10 mouse cellular contexts compared by ENCODE assay signal in the genomic region with DNA sequence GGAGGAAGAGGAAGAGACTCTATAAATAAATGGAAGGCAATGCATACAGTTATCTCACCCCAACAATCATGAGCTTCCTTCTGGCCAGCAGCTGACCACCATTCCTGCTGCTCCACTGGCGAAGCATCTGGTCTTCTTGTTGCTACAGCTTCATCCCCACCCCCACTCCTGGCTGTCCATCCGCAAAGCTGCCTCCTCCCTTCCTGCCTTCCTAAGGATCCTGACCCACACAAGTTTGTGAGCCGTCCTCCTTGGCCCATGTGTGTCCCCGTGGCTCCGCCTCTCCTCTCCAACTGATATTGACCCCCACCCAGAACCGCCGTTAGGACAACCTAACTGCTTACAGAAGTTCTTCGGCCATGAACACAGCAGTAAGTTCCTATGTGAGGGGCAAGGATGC. TPM values are rescaled to one million over a fixed set of nuclear protein-coding genes. Genes with fewer than 3 reads are reported as not detected.
DNase-seq lines count a peak whose midpoint lies in the region; ATAC-seq and TF ChIP-seq lines count a peak whose summit lies in the region.
"Had no signal": no experiment of that assay in that cellular context is flagged by ENCODE, and none has a peak within 500 bp of the region (broad histone marks: within the 10 kb centered on the region; RNA-seq: fewer than 3 reads in every experiment).

No protein-coding gene starts in this region.

- no peaks in the 10 kb centered on the region for H3K36me3 ChIP-seq in forebrain, embryonic 12.5 days (replicated peaks)
- H3K36me3 ChIP-seq in forebrain, postnatal 0 days (ENCODE audit: insufficient read depth), result no peaks in the 10 kb centered on the region
- no peaks in the 10 kb centered on the region for H3K36me3 ChIP-seq in lung, embryonic 16.5 days (ENCODE audit: control insufficient read depth, insufficient read depth, low read length)
- H3K36me3 ChIP-seq in neural tube, embryonic 12.5 days, result no peaks in the 10 kb centered on the region

- peak overlapping the region; percentile 92 for H3K27ac ChIP-seq in forebrain, embryonic 12.5 days
- no peak overlapping the region for H3K27ac ChIP-seq in forebrain, postnatal 0 days (ENCODE audit: low read depth, low read length)
- H3K27ac ChIP-seq in lung, embryonic 16.5 days (ENCODE audit: low read length), result peak overlapping the region; percentile 66
- no peak overlapping the region for H3K27ac ChIP-seq in neural tube, embryonic 12.5 days

- no peaks in the 10 kb centered on the region for H3K9me3 ChIP-seq in forebrain, embryonic 12.5 days
- no peaks in the 10 kb centered on the region for H3K9me3 ChIP-seq in forebrain, postnatal 0 days (ENCODE audit: low read length)
- no peaks in the 10 kb centered on the region for H3K9me3 ChIP-seq in lung, embryonic 16.5 days (ENCODE audit: control insufficient read depth, low read length)
- no peaks in the 10 kb centered on the region for H3K9me3 ChIP-seq in neural tube, embryonic 12.5 days

- ATAC-seq in forebrain, embryonic 12.5 days (ENCODE audit: low FRiP score), result no peak
- ATAC-seq in forebrain, postnatal 0 days, result no peak
- no peak for ATAC-seq in lung, embryonic 16.5 days (ENCODE audit: low read depth)
- no peak for ATAC-seq in neural tube, embryonic 12.5 days (ENCODE audit: low FRiP score, low read depth)

- TF ChIP-seq CTCF in forebrain, postnatal 0 days (IDR thresholded peaks at IDR 0.05; ENCODE audit: low read depth), result no peak

- H3K9ac ChIP-seq in forebrain, embryonic 12.5 days, result no peak overlapping the region
- no peak overlapping the region for H3K9ac ChIP-seq in forebrain, postnatal 0 days
- no peak overlapping the region for H3K9ac ChIP-seq in lung, embryonic 16.5 days (ENCODE audit: low read length)
- H3K9ac ChIP-seq in neural tube, embryonic 12.5 days, result no peak overlapping the region

- H3K4me2 ChIP-seq in forebrain, embryonic 12.5 days, result no peak overlapping the region
- no peak overlapping the region for H3K4me2 ChIP-seq in forebrain, postnatal 0 days (ENCODE audit: low read depth)
- peak overlapping the region; percentile 0; the same call in 1 of the 2 replicates for H3K4me2 ChIP-seq in lung, embryonic 16.5 days (ENCODE audit: low read depth, low read length)
- H3K4me2 ChIP-seq in neural tube, embryonic 12.5 days (replicated peaks), result peak overlapping the region; percentile 52

- DNase-seq in forebrain, postnatal 0 days, result no peak
- no peak for DNase-seq in lung, postnatal 4 days
- DNase-seq in heart, postnatal 10 days, result peak; percentile 34 to 55
- DNase-seq in spleen, postnatal 10 days (ENCODE audit: low spot score in 2 of 2), result no peak
- DNase-seq in frontal cortex, postnatal 25 days (ENCODE audit: low spot score in 2 of 2), result no peak
- DNase-seq: cerebellum, adult 18-20 months; layer of hippocampus, postnatal 36 days had no signal

- no peak overlapping the region for H3K4me3 ChIP-seq in forebrain, embryonic 12.5 days (replicated peaks)
- H3K4me3 ChIP-seq in forebrain, postnatal 0 days (ENCODE audit: low read depth, low read length), result no peak overlapping the region
- no peak overlapping the region for H3K4me3 ChIP-seq in lung, embryonic 16.5 days (ENCODE audit: low read length)
- H3K4me3 ChIP-seq in neural tube, embryonic 12.5 days, result no peak overlapping the region

- intact Hi-C loops in heart, postnatal 10 days (cut with DNase I), result no loop called here

- no peaks in the 10 kb centered on the region for H3K27me3 ChIP-seq in forebrain, embryonic 12.5 days
- H3K27me3 ChIP-seq in forebrain, postnatal 0 days (ENCODE audit: insufficient read depth, low read length), result no peaks in the 10 kb centered on the region
- no peaks in the 10 kb centered on the region for H3K27me3 ChIP-seq in lung, embryonic 16.5 days (ENCODE audit: control insufficient read depth, insufficient read depth, low read depth, low read length)
- no peaks in the 10 kb centered on the region for H3K27me3 ChIP-seq in neural tube, embryonic 12.5 days (replicated peaks)

- H3K4me1 ChIP-seq in forebrain, embryonic 12.5 days, result peaks cover 60% of the 10 kb centered on the region
- H3K4me1 ChIP-seq in forebrain, postnatal 0 days (ENCODE audit: insufficient read depth), result peaks cover 10% of the 10 kb centered on the region; the same call in 1 of the 2 replicates
- peaks cover 49% of the 10 kb centered on the region for H3K4me1 ChIP-seq in lung, embryonic 16.5 days (replicated peaks; ENCODE audit: control insufficient read depth, insufficient read depth, low read length)
- H3K4me1 ChIP-seq in neural tube, embryonic 12.5 days, result peaks cover 28% of the 10 kb centered on the region

- 41% methylated on average over 8 of the region's 8 CpGs for WGBS in forebrain, embryonic 12.5 days
- 46% methylated on average over 8 of the region's 8 CpGs for WGBS in forebrain, postnatal 0 days
- 30% methylated on average over 8 of the region's 8 CpGs for WGBS in lung, embryonic 16.5 days
- 43% methylated on average over 8 of the region's 8 CpGs for WGBS in neural tube, embryonic 12.5 days

RNA-seq across cellular contexts. Expression of gene Col18a1, which starts 16.3 kb away (rescaled TPM):
- polyA plus RNA-seq in forebrain, embryonic 12.5 days (2016; fragmentation: Nextera tagmentation; extraction: Ambion mirVana), result 79.0 and 83.1 TPM in 2 replicates
- total RNA-seq in forebrain, postnatal 0 days (2014; rRNA removed), result 24.7 and 28.4 TPM in 2 replicates
- polyA plus RNA-seq in forebrain, postnatal 0 days (2015; fragmentation: Nextera tagmentation; extraction: Ambion mirVana), result 11.7 and 12.6 TPM in 2 replicates
- 298 and 315 TPM in 2 replicates for polyA plus RNA-seq in lung, embryonic 16.5 days (2015; fragmentation: Nextera tagmentation; extraction: Ambion mirVana)
- 10 to 100 TPM; 49.9 to 53.2 TPM for total RNA-seq in heart, postnatal 10 days (2021)
- polyA plus RNA-seq in neural tube, embryonic 12.5 days (2016; fragmentation: Nextera tagmentation; extraction: Ambion mirVana), result 106 and 107 TPM in 2 replicates

Comparison
In these comparisons a context has a peak if more than half of its experiments do, and no peak if none do; other contexts are left out.
1. H3K27ac ChIP-seq: peak in forebrain, embryonic 12.5 days (single experiment) and lung, embryonic 16.5 days (single experiment); none in forebrain, postnatal 0 days (single experiment) and neural tube, embryonic 12.5 days (single experiment).
2. H3K4me2 ChIP-seq: peak in lung, embryonic 16.5 days (single experiment) and neural tube, embryonic 12.5 days (single experiment); none in forebrain, embryonic 12.5 days (single experiment) and forebrain, postnatal 0 days (single experiment).
3. DNase-seq: peak in heart, postnatal 10 days (2 of 2); none in forebrain, postnatal 0 days (single experiment), lung, postnatal 4 days (0 of 2), spleen, postnatal 10 days (0 of 2) and frontal cortex, postnatal 25 days (0 of 2).